ENCODE assay signal across 8 mouse cellular contexts in the genomic region with DNA sequence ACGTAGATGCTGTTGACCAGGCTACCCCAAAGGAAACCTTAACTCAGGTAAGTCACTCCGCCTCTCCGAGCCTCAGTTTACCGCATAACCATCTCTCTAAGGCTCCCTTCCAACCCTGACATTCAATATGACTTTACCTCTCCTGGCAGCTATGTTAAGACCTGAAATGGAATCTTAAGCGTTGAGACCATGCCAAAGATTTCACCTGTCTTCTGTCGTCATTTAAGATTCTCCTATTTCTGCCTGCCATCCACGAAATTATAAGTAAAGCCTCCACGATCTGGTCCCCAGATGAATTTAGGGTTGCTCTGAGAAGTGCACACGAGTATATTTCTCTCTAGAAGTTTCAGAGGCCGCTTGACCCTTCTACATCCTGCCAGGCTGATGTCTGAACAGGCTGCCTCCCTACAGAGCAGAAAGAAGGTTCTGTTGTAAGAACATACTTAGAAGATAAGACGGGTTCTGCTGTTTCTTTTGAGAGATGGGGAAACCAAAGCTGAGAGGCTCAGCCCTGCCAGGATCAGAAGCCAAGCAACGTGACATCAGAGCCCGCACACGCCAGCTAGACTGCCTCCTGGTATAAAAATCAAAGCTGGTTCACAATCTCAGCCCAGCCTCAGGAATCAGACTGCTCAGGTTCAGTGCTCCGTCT. TPM values are rescaled to one million over a fixed set of nuclear protein-coding genes. Genes with fewer than 3 reads are reported as not detected.
A peak's percentile ranks its signal among the peaks of the same experiment; 100 is the strongest.
DNase-seq lines count a peak whose midpoint lies in the region; ATAC-seq and TF ChIP-seq lines count a peak whose summit lies in the region.

No protein-coding gene starts in this region.

- no peak overlapping the region for H3K27ac ChIP-seq in layer of hippocampus, adult 2 months
- H3K27ac ChIP-seq in brown adipose tissue, adult 24 weeks (replicated peaks; ENCODE audit: low read depth, low read length) = no peak overlapping the region
- H3K27ac ChIP-seq in forebrain, embryonic 14.5 days (ENCODE audit: low read depth, low read length) = no peak overlapping the region
- H3K27ac ChIP-seq in liver, embryonic 12.5 days = peak overlapping the region; percentile 67
- H3K27ac ChIP-seq in stomach, postnatal 0 days (replicated peaks) = 0 out of 2 replicates have a peak overlapping the region, but pooled peaks have one; percentile 40

- H3K4me1 ChIP-seq in brown adipose tissue, adult 24 weeks (ENCODE audit: control insufficient read depth, insufficient read depth, insufficient read length, low read length) = peaks cover 2% of the 10 kb centered on the region; the same call in 1 of the 2 replicates
- H3K4me1 ChIP-seq in forebrain, embryonic 14.5 days (ENCODE audit: control insufficient read depth, insufficient read depth, low read length) = peaks cover 10% of the 10 kb centered on the region; the same call in 1 of the 2 replicates
- peaks cover 77% of the 10 kb centered on the region for H3K4me1 ChIP-seq in liver, embryonic 12.5 days
- H3K4me1 ChIP-seq in stomach, postnatal 0 days (replicated peaks; ENCODE audit: control insufficient read depth, insufficient read depth) = no peaks in the 10 kb centered on the region

- no peak for ATAC-seq in forebrain, embryonic 14.5 days
- ATAC-seq in liver, embryonic 12.5 days = no peak
- ATAC-seq in stomach, postnatal 0 days (ENCODE audit: low FRiP score, low TSS enrichment) = no peak

- H3K4me3 ChIP-seq in layer of hippocampus, adult 2 months = peak overlapping the region; percentile 71
- peak overlapping the region; percentile 12; the same call in 1 of the 2 replicates for H3K4me3 ChIP-seq in brown adipose tissue, adult 24 weeks (ENCODE audit: insufficient read depth, low read depth, low read length)
- peak overlapping the region; percentile 93 for H3K4me3 ChIP-seq in forebrain, embryonic 14.5 days (ENCODE audit: low read depth, low read length)
- H3K4me3 ChIP-seq in liver, embryonic 12.5 days = peak overlapping the region; percentile 89
- no peak overlapping the region; the same call in 1 of the 2 replicates for H3K4me3 ChIP-seq in stomach, postnatal 0 days (ENCODE audit: low read depth, low read length)

- no peak for TF ChIP-seq CTCF in layer of hippocampus, adult 2 months (conservative IDR thresholded peaks at IDR 0.05)
- TF ChIP-seq CTCF in stomach, postnatal 0 days (IDR thresholded peaks at IDR 0.05; ENCODE audit: low read depth) = no peak

- intact Hi-C loops in left cerebral cortex, postnatal 14 days (cut with DNase I) = no loop called here

- 0 out of 2 replicates have a peak overlapping the region, but pooled peaks have one; percentile 17 for H3K9ac ChIP-seq in forebrain, embryonic 14.5 days (ENCODE audit: low read length)
- H3K9ac ChIP-seq in liver, embryonic 12.5 days = peak overlapping the region; percentile 55
- H3K9ac ChIP-seq in stomach, postnatal 0 days (ENCODE audit: low read length) = no peak overlapping the region

- 6% methylated on average over 14 of the region's 15 CpGs for WGBS in forebrain, embryonic 14.5 days
- WGBS in liver, embryonic 12.5 days (ENCODE audit: insufficient replicate concordance) = 9% methylated on average over 15 of the region's 15 CpGs
- 14% methylated on average over 14 of the region's 15 CpGs for WGBS in stomach, postnatal 0 days

- H3K9me3 ChIP-seq in forebrain, embryonic 14.5 days (replicated peaks; ENCODE audit: control insufficient read depth, low read length) = no peaks in the 10 kb centered on the region
- H3K9me3 ChIP-seq in liver, embryonic 12.5 days (replicated peaks) = no peaks in the 10 kb centered on the region
- H3K9me3 ChIP-seq in stomach, postnatal 0 days (ENCODE audit: control insufficient read depth, low read length) = no peaks in the 10 kb centered on the region

- no peaks in the 10 kb centered on the region for H3K36me3 ChIP-seq in forebrain, embryonic 14.5 days (ENCODE audit: control insufficient read depth, insufficient read depth, low read length)
- H3K36me3 ChIP-seq in liver, embryonic 12.5 days = peaks cover 28% of the 10 kb centered on the region
- no peaks in the 10 kb centered on the region for H3K36me3 ChIP-seq in stomach, postnatal 0 days (ENCODE audit: control insufficient read depth, insufficient read depth, low read length)

- H3K27me3 ChIP-seq in forebrain, embryonic 14.5 days (replicated peaks; ENCODE audit: control insufficient read depth, insufficient read depth, low read length) = 0 out of 2 replicates have a peak, but pooled peaks cover 7% of the 10 kb centered on the region
- no peaks in the 10 kb centered on the region for H3K27me3 ChIP-seq in liver, embryonic 12.5 days (replicated peaks)
- H3K27me3 ChIP-seq in stomach, postnatal 0 days (ENCODE audit: control insufficient read depth, insufficient read depth, low read length) = no peaks in the 10 kb centered on the region

- H3K4me2 ChIP-seq in forebrain, embryonic 14.5 days (ENCODE audit: low read length) = peak overlapping the region; percentile 65
- peak overlapping the region; percentile 100 for H3K4me2 ChIP-seq in liver, embryonic 12.5 days
- peak overlapping the region; percentile 100 for H3K4me2 ChIP-seq in stomach, postnatal 0 days (replicated peaks; ENCODE audit: low read depth)

- no peak for TF ChIP-seq EP300 in stomach, postnatal 0 days (optimal IDR thresholded peaks at IDR 0.05)

- no peak for DNase-seq in layer of hippocampus, adult 2 months (ENCODE audit: low spot score in 2 of 2)
- DNase-seq in layer of hippocampus, adult 9-11 months = no peak
- peak; percentile 58 for DNase-seq in forebrain, embryonic 14.5 days (ENCODE audit: low spot score)
- no peak for DNase-seq in stomach, postnatal 0 days (ENCODE audit: low spot score)
- DNase-seq in left cerebral cortex, postnatal 14 days (ENCODE audit: low spot score in 2 of 2) = no peak
- DNase-seq in right cerebral cortex, postnatal 25 days = no peak

RNA-seq across cellular contexts. Expression of gene Gm10300, which starts 24.8 kb away (rescaled TPM):
- total RNA-seq in layer of hippocampus, adult 2 months (2021) = not detected
- polyA plus RNA-seq in brown adipose tissue, adult 24 weeks (2012; ENCODE audit: insufficient read depth, insufficient read length, missing spikeins) = not detected in 2 replicates
- not detected in 2 replicates for polyA plus RNA-seq in forebrain, embryonic 14.5 days (2014; fragmentation: Nextera tagmentation; extraction: Ambion mirVana)
- 0.42 and 0.45 TPM in 2 replicates for polyA plus RNA-seq in liver, embryonic 12.5 days (2016; fragmentation: Nextera tagmentation; extraction: Ambion mirVana)
- polyA plus RNA-seq in stomach, postnatal 0 days (2015; fragmentation: Nextera tagmentation; extraction: Ambion mirVana) = 0.12 TPM in 1 of 2 replicates, not detected in the other
- total RNA-seq in left cerebral cortex, postnatal 14 days (2021) = not detected

RNA-seq across cellular contexts. Expression of gene Epb41, which starts 25.4 kb away (rescaled TPM):
- total RNA-seq in layer of hippocampus, adult 2 months (2021) = 10 to 100 TPM; 21.5 to 23.2 TPM
- 37.1 and 44.1 TPM in 2 replicates for polyA plus RNA-seq in brown adipose tissue, adult 24 weeks (2012; ENCODE audit: insufficient read depth, insufficient read length, missing spikeins)
- polyA plus RNA-seq in forebrain, embryonic 14.5 days (2014; fragmentation: Nextera tagmentation; extraction: Ambion mirVana) = 69.9 and 74.6 TPM in 2 replicates
- polyA plus RNA-seq in liver, embryonic 12.5 days (2016; fragmentation: Nextera tagmentation; extraction: Ambion mirVana) = 177 and 187 TPM in 2 replicates
- polyA plus RNA-seq in stomach, postnatal 0 days (2015; fragmentation: Nextera tagmentation; extraction: Ambion mirVana) = 24.3 and 26.7 TPM in 2 replicates
- 10 to 100 TPM; 26.2 to 28.4 TPM for total RNA-seq in left cerebral cortex, postnatal 14 days (2021)

Comparison
In these comparisons a context has a peak if more than half of its experiments do, and no peak if none do; other contexts are left out.
1. H3K27ac ChIP-seq: peak in liver, embryonic 12.5 days (single experiment) and stomach, postnatal 0 days (single experiment); none in layer of hippocampus, adult 2 months (single experiment), brown adipose tissue, adult 24 weeks (single experiment) and forebrain, embryonic 14.5 days (single experiment).
2. Peak in every context shown above with its lines, with median percentiles within 50 percentile points of each other: H3K4me2 ChIP-seq.